Mouse (Mus musculus): Measurements from ENCODE around the gene Dmrtc1b. TPM values are rescaled to one million over a fixed set of nuclear protein-coding genes. Genes with fewer than 3 reads are reported as not detected.
"Not testable (repeated sequence)": the region's sequence is repeated elsewhere in the genome, so short reads cannot be mapped to it uniquely, and the experiment has no call there.

Dmrtc1b gene
- polyA plus RNA-seq (2014; fragmentation: Nextera tagmentation; extraction: Ambion mirVana): not detected in 2 replicates

- H3K27me3 ChIP-seq (ENCODE audit: control insufficient read depth, insufficient read depth, low read length): not testable (repeated sequence)
Measured at GRCm38 (mm10) chrX:102707535-102707934, at the start of gene Dmrtc1b, which contains the start of gene Gm9112. Gene Dmrtc1b (plus strand): TSS chrX:102707865. Gene Gm9112 (minus strand): TSS chrX:102707635.

GRCm38 (mm10) chrX:102660712-102661111 lies 47.0 kb upstream of the Dmrtc1b start:
- no peak for ATAC-seq (ENCODE audit: insufficient read depth, low FRiP score, low TSS enrichment)
- H3K27me3 ChIP-seq (ENCODE audit: control insufficient read depth, insufficient read depth, low read length): no peaks in the 10 kb centered on the region
- H3K4me3 ChIP-seq (ENCODE audit: low read depth, low read length): no peak overlapping the region
- H3K36me3 ChIP-seq (ENCODE audit: control insufficient read depth, insufficient read depth, low read length): no peaks in the 10 kb centered on the region
- H3K4me1 ChIP-seq (ENCODE audit: control insufficient read depth, insufficient read depth, low read length): no peaks in the 10 kb centered on the region
- H3K27ac ChIP-seq (ENCODE audit: low read depth, low read length): no peak overlapping the region
- WGBS: 20% methylated on average over 3 of the region's 3 CpGs
- H3K9ac ChIP-seq (ENCODE audit: low read length): no peak overlapping the region
- H3K9me3 ChIP-seq (ENCODE audit: control insufficient read depth, low read length): no peaks in the 10 kb centered on the region
- DNase-seq (ENCODE audit: low spot score): no peak
- H3K4me2 ChIP-seq (ENCODE audit: low read depth): no peak overlapping the region

More at GRCm38 (mm10) chrX:102707535-102707934, at the start of gene Dmrtc1b, which contains the start of gene Gm9112:
- not testable (repeated sequence) for H3K9ac ChIP-seq (ENCODE audit: low read length); H3K4me3 ChIP-seq (ENCODE audit: low read depth, low read length); H3K4me2 ChIP-seq (ENCODE audit: low read depth); DNase-seq (ENCODE audit: low spot score); H3K27ac ChIP-seq (ENCODE audit: low read depth, low read length); H3K36me3 ChIP-seq (ENCODE audit: control insufficient read depth, insufficient read depth, low read length); ATAC-seq (ENCODE audit: insufficient read depth, low FRiP score, low TSS enrichment); H3K9me3 ChIP-seq (ENCODE audit: control insufficient read depth, low read length); H3K4me1 ChIP-seq (ENCODE audit: control insufficient read depth, insufficient read depth, low read length)
- WGBS: 78% methylated on average over 7 of the region's 10 CpGs

- Histone ChIP-seq H3K4me2 (ENCODE audit: low read depth) (no peak overlapping the region), H3K36me3 (ENCODE audit: control insufficient read depth, insufficient read depth, low read length) (no peaks in the 10 kb centered on the region), H3K9me3 (ENCODE audit: control insufficient read depth, low read length) (no peaks in the 10 kb centered on the region), H3K4me3 (ENCODE audit: low read depth, low read length) (no peak overlapping the region), H3K27me3 (ENCODE audit: control insufficient read depth, insufficient read depth, low read length) (no peaks in the 10 kb centered on the region), H3K4me1 (ENCODE audit: control insufficient read depth, insufficient read depth, low read length) (no peaks in the 10 kb centered on the region), H3K9ac (ENCODE audit: low read length) (no peak overlapping the region), H3K27ac (ENCODE audit: low read depth, low read length) (no peak overlapping the region)
- WGBS: 82% methylated on average over 2 of the region's 2 CpGs
- ATAC-seq (ENCODE audit: insufficient read depth, low FRiP score, low TSS enrichment): no peak
- DNase-seq (ENCODE audit: low spot score): no peak
Measured at GRCm38 (mm10) chrX:102666641-102667040, 41.0 kb upstream of the Dmrtc1b start.

GRCm38 (mm10) chrX:102684706-102685105 lies 23.0 kb upstream of the Dmrtc1b start:
- not testable (repeated sequence) for ATAC-seq (ENCODE audit: insufficient read depth, low FRiP score, low TSS enrichment); H3K27ac ChIP-seq (ENCODE audit: low read depth, low read length); H3K4me1 ChIP-seq (ENCODE audit: control insufficient read depth, insufficient read depth, low read length); H3K27me3 ChIP-seq (ENCODE audit: control insufficient read depth, insufficient read depth, low read length); H3K4me2 ChIP-seq (ENCODE audit: low read depth); H3K9me3 ChIP-seq (ENCODE audit: control insufficient read depth, low read length); DNase-seq (ENCODE audit: low spot score); H3K4me3 ChIP-seq (ENCODE audit: low read depth, low read length); H3K9ac ChIP-seq (ENCODE audit: low read length); H3K36me3 ChIP-seq (ENCODE audit: control insufficient read depth, insufficient read depth, low read length)
- 57% methylated on average over 3 of the region's 3 CpGs for WGBS

GRCm38 (mm10) chrX:102686872-102687271 lies 20.8 kb upstream of the Dmrtc1b start, which contains the start of gene Gm3880:
Gene Gm3880 (minus strand): TSS chrX:102686972.
- H3K27ac ChIP-seq (ENCODE audit: low read depth, low read length); H3K9me3 ChIP-seq (ENCODE audit: control insufficient read depth, low read length); DNase-seq (ENCODE audit: low spot score); ATAC-seq (ENCODE audit: insufficient read depth, low FRiP score, low TSS enrichment); H3K9ac ChIP-seq (ENCODE audit: low read length); H3K4me3 ChIP-seq (ENCODE audit: low read depth, low read length); H3K27me3 ChIP-seq (ENCODE audit: control insufficient read depth, insufficient read depth, low read length); H3K4me2 ChIP-seq (ENCODE audit: low read depth); H3K4me1 ChIP-seq (ENCODE audit: control insufficient read depth, insufficient read depth, low read length); H3K36me3 ChIP-seq (ENCODE audit: control insufficient read depth, insufficient read depth, low read length): not testable (repeated sequence)
- 87% methylated on average over 5 of the region's 5 CpGs for WGBS

- not testable (repeated sequence) for H3K9ac ChIP-seq (ENCODE audit: low read length); H3K27me3 ChIP-seq (ENCODE audit: control insufficient read depth, insufficient read depth, low read length); H3K4me2 ChIP-seq (ENCODE audit: low read depth); H3K27ac ChIP-seq (ENCODE audit: low read depth, low read length); H3K36me3 ChIP-seq (ENCODE audit: control insufficient read depth, insufficient read depth, low read length); H3K9me3 ChIP-seq (ENCODE audit: control insufficient read depth, low read length); ATAC-seq (ENCODE audit: insufficient read depth, low FRiP score, low TSS enrichment); H3K4me1 ChIP-seq (ENCODE audit: control insufficient read depth, insufficient read depth, low read length); H3K4me3 ChIP-seq (ENCODE audit: low read depth, low read length)
- DNase-seq (ENCODE audit: low spot score): peak; percentile 16
- 25% methylated on average over 1 of the region's 4 CpGs for WGBS
Measured at GRCm38 (mm10) chrX:102689252-102689651, 18.4 kb upstream of the Dmrtc1b start.

GRCm38 (mm10) chrX:102700636-102701035 lies 7.0 kb upstream of the Dmrtc1b start:
- H3K4me3 ChIP-seq (ENCODE audit: low read depth, low read length); H3K27ac ChIP-seq (ENCODE audit: low read depth, low read length); H3K4me1 ChIP-seq (ENCODE audit: control insufficient read depth, insufficient read depth, low read length); H3K4me2 ChIP-seq (ENCODE audit: low read depth); H3K36me3 ChIP-seq (ENCODE audit: control insufficient read depth, insufficient read depth, low read length); H3K9me3 ChIP-seq (ENCODE audit: control insufficient read depth, low read length); H3K27me3 ChIP-seq (ENCODE audit: control insufficient read depth, insufficient read depth, low read length); ATAC-seq (ENCODE audit: insufficient read depth, low FRiP score, low TSS enrichment); H3K9ac ChIP-seq (ENCODE audit: low read length): not testable (repeated sequence)
- 72% methylated on average over 3 of the region's 3 CpGs for WGBS
- peak; percentile 12 for DNase-seq (ENCODE audit: low spot score)

GRCm38 (mm10) chrX:102724226-102724625 lies 16.6 kb downstream of the Dmrtc1b start:
- DNase-seq (ENCODE audit: low spot score); ATAC-seq (ENCODE audit: insufficient read depth, low FRiP score, low TSS enrichment); H3K9me3 ChIP-seq (ENCODE audit: control insufficient read depth, low read length); H3K27me3 ChIP-seq (ENCODE audit: control insufficient read depth, insufficient read depth, low read length); H3K27ac ChIP-seq (ENCODE audit: low read depth, low read length); H3K4me1 ChIP-seq (ENCODE audit: control insufficient read depth, insufficient read depth, low read length); H3K4me3 ChIP-seq (ENCODE audit: low read depth, low read length); H3K36me3 ChIP-seq (ENCODE audit: control insufficient read depth, insufficient read depth, low read length); H3K4me2 ChIP-seq (ENCODE audit: low read depth); H3K9ac ChIP-seq (ENCODE audit: low read length): not testable (repeated sequence)
- WGBS: 97% methylated on average over 6 of the region's 6 CpGs
